Mouse (Mus musculus) spleen, postnatal 36 days (tissue): ENCODE measurements around the gene Copz2.
A peak's percentile ranks its signal among the peaks of the same experiment; 100 is the strongest.

Experiments
- DNase-seq, 2 experiments: peaks; one replicate each; pipeline ENCODE4 v3.0.0; 2022; ENCODE audit warnings: low spot score in 2 of 2, mixed read lengths in 1 of 2

The Copz2 gene

DNA sequence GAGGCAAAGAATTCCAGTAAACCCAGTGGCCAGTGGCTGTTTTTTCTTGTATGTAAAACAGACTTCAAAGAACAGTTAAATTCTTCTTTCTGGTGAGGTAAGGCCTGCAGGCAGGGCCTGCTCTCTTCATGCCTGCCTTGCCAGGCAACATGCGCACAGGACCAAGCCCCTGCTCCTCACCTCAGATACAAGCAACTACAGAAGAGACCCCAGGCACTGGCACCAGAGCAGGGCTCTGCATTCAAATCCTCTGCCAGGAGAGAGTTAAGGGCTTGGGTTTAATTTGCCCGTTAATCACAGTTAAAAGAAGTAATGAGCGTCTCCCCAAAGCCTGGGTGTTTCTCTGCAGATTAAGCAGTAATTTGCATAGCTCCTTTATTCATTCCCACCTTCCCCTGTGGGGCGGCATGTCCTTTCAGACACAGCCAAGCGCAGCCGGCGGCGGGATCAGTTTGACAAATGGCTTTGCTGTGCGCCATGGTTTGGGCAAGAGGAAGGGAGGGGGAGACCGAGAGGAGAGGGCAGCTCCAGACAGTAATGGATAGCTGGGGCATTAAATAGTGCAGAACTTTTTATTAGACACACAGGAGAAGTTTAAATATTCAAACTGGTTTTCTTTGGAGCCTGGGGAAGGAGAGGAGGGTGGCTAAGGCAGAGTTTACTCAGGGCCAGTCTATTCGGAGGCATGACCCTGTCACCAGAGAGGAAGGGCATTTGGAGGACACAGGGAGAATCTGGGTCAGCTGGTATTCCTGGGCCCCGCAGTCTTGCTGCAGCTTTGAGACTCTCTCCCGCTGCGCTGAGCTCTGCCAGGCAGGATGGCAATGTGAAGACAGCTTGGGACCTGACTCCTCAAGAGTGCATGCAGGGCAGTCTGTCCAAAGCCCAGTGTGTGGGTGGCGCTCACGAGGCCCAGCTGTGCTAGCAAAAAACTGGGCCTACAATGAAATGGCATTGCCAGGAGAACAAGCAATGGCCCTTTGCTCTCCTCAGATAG, 53.3 kb downstream of the Copz2 start:
- no peak for DNase-seq

DNA sequence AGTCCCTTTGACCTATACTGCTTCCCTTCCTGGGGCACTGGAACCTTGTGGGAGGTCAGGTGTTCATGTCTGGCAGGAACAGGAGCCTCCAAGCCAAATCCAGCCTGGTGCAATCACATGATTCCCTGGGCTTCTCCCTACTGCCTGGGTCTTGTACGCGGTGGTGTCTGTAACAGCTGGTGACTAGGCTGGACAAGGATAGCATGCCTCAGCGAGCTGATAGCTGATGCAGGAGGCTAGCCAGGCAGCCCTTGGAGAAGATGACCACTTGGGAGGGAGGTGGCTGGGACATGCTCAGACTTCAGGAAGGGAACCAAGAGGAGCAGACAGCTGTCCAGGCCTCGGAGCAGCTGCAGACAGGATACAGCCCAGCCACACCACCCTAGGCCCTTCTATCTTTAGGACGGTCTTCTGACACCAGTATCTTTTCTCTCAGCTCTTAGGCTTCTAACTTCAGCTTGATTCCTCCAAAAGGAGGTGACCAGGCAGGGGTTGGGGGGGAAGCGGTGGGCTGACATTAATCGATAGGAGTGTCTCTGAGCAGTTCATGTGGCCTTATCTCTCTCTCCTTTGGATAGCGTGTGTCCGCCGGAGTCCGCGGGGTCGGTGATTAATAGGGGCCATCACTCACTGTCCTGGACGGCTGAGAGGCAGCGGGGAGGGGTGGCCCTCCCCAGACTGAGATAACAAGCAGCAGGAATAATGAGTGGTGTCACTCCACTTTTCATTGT, 56.9 kb downstream of the Copz2 start:
- no peak for DNase-seq

DNA sequence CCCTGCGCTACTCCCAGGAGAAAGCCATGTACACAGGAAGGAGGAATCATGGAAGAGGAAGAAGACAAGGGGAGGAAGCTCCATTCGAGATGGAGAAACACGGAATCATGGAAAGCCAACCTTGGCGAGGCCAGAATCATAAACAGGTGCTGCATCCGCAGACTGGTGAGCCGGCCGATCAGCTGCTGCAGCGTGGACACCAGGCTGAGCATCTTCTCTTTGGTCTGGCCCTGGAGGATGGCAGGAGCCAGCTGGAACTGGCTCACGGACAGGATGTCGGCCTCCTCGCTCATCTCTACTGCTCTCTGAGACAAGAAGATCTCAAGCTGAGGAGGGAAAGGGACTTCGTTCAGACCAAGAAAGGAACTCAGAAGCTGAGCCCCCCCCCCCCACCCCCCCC, 58.9 kb downstream of the Copz2 start:
- no peak for DNase-seq

DNA sequence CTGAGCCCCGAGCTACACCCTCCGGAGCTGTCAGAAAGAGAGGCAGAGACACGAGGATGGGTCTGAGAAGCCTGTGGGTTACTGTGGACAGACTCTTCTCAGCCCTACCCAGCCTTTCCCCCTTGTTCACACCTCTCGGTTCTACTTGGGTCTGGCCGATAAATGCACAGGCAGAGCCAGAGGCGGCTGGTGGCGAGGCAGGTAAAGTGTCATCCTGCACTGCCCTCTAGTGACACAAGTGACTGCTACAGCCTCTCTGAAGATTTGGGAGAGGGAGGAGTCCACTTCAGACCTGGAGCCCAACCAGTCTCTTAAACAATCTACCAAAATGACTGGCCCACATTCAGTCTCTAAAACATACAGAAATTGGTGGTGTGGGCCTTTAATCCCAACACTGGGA, 60.3 kb downstream of the Copz2 start:
- DNase-seq: peak; percentile 57 to 61
